Mouse (Mus musculus): Measurements from ENCODE around the gene 6030458C11Rik.
A peak's percentile ranks its signal among the peaks of the same experiment; 100 is the strongest.
"Not testable (repeated sequence)": the region's sequence is repeated elsewhere in the genome, so short reads cannot be mapped to it uniquely, and the experiment has no call there.

6030458C11Rik gene

GRCm38 (mm10) chr15:12817592-12817991 is 6.9 kb downstream of the 6030458C11Rik start:
- DNase-seq: no peak

- no peak for DNase-seq
Measured at GRCm38 (mm10) chr15:12812646-12813045, 11.8 kb downstream of the 6030458C11Rik start.

GRCm38 (mm10) chr15:12809305-12809704 is 15.1 kb downstream of the 6030458C11Rik start:
- DNase-seq: no peak

GRCm38 (mm10) chr15:12807088-12807487 is 17.4 kb downstream of the 6030458C11Rik start:
- DNase-seq: no peak

GRCm38 (mm10) chr15:12805071-12805470 is 19.4 kb downstream of the 6030458C11Rik start:
- DNase-seq: no peak

- DNase-seq: not testable (repeated sequence)
Measured at GRCm38 (mm10) chr15:12801142-12801506, 23.3 kb downstream of the 6030458C11Rik start.

GRCm38 (mm10) chr15:12800405-12801141 is 23.9 kb downstream of the 6030458C11Rik start:
- no peak for DNase-seq

- DNase-seq: no peak
Measured at GRCm38 (mm10) chr15:12798043-12798442, 26.4 kb downstream of the 6030458C11Rik start.

- DNase-seq: no peak
Measured at GRCm38 (mm10) chr15:12795909-12796470, 28.5 kb downstream of the 6030458C11Rik start.

- DNase-seq: peak; percentile 77
Measured at GRCm38 (mm10) chr15:12795457-12795894, 29.0 kb downstream of the 6030458C11Rik start.

- DNase-seq: no peak
Measured at GRCm38 (mm10) chr15:12794311-12794710, 30.1 kb downstream of the 6030458C11Rik start.

- no peak for DNase-seq
Measured at GRCm38 (mm10) chr15:12789406-12789867, 35.0 kb downstream of the 6030458C11Rik start.

- DNase-seq: no peak
Measured at GRCm38 (mm10) chr15:12788536-12788935, 35.9 kb downstream of the 6030458C11Rik start.

- no peak for DNase-seq
Measured at GRCm38 (mm10) chr15:12781729-12782326, 42.6 kb downstream of the 6030458C11Rik start.

GRCm38 (mm10) chr15:12781296-12781695 is 43.2 kb downstream of the 6030458C11Rik start:
- DNase-seq: no peak

GRCm38 (mm10) chr15:12774149-12774753 is 50.2 kb downstream of the 6030458C11Rik start:
- DNase-seq: no peak

GRCm38 (mm10) chr15:12770958-12771357 is 53.5 kb downstream of the 6030458C11Rik start:
- no peak for DNase-seq

GRCm38 (mm10) chr15:12766848-12767247 is 57.6 kb downstream of the 6030458C11Rik start:
- no peak for DNase-seq

- DNase-seq: no peak
Measured at GRCm38 (mm10) chr15:12763147-12763546, 61.3 kb downstream of the 6030458C11Rik start.

GRCm38 (mm10) chr15:12762258-12762913 is 62.1 kb downstream of the 6030458C11Rik start:
- no peak for DNase-seq

- no peak for DNase-seq
Measured at GRCm38 (mm10) chr15:12760747-12761146, 63.7 kb downstream of the 6030458C11Rik start.

GRCm38 (mm10) chr15:12758461-12758860 is 66.0 kb downstream of the 6030458C11Rik start:
- DNase-seq: no peak
